ENCODE assay signal across 27 mouse cellular contexts in genomic region chr12:8657629-8658366, GRCm38 (mm10). TPM values are rescaled to one million over a fixed set of nuclear protein-coding genes. Genes with fewer than 3 reads are reported as not detected.
DNase-seq lines count a peak whose midpoint lies in the region; ATAC-seq and TF ChIP-seq lines count a peak whose summit lies in the region.
"Had no signal": no experiment of that assay in that cellular context is flagged by ENCODE, and none has a peak within 500 bp of the region (broad histone marks: within the 10 kb centered on the region; RNA-seq: fewer than 3 reads in every experiment).

No protein-coding gene starts in this region.

- DNase-seq in kidney, postnatal 10 days, result no peak
- peak; percentile 55 for DNase-seq in kidney, postnatal 0 days (ENCODE audit: low spot score)
- no peak for DNase-seq in kidney, postnatal 25 days
- peak; percentile 47 for DNase-seq in 416B (ENCODE audit: low read depth)
- no peak for DNase-seq in embryo, embryonic 9.5 days (ENCODE audit: extremely low spot score)
- no peak for DNase-seq in frontal cortex, postnatal 14 days (ENCODE audit: low spot score in 2 of 2)
- DNase-seq: adrenal gland, adult 8-10 months; adrenal gland, postnatal 14 days; adrenal gland, postnatal 36 days; cerebellum, adult 11-12 months; cerebellum, adult 2 months; cerebellum, adult 9-10 months; cerebellum, postnatal 10 days; cerebellum, postnatal 36 days; embryo, embryonic 11 days had no signal

- no peak overlapping the region for H3K4me2 ChIP-seq in kidney, embryonic 14.5 days (replicated peaks; ENCODE audit: low read depth, low read length)
- H3K4me2 ChIP-seq in kidney, postnatal 0 days (ENCODE audit: low read length), result no peak overlapping the region
- H3K4me2 ChIP-seq in stomach, embryonic 16.5 days (ENCODE audit: low read depth, low read length), result no peak overlapping the region
- H3K4me2 ChIP-seq: embryonic facial prominence, embryonic 12.5 days; forebrain, embryonic 13.5 days had no signal

- H3K36me3 ChIP-seq in kidney, embryonic 14.5 days (ENCODE audit: control insufficient read depth, insufficient read depth, low read length), result no peaks in the 10 kb centered on the region
- no peaks in the 10 kb centered on the region for H3K36me3 ChIP-seq in kidney, postnatal 0 days (ENCODE audit: insufficient read depth, low read length)
- H3K36me3 ChIP-seq in stomach, embryonic 16.5 days (ENCODE audit: control insufficient read depth, insufficient read depth, low read length), result no peaks in the 10 kb centered on the region
- H3K36me3 ChIP-seq: embryonic facial prominence, embryonic 10.5 days; embryonic facial prominence, embryonic 12.5 days; G1E had no signal

- H3K9me3 ChIP-seq in kidney, embryonic 14.5 days (ENCODE audit: control insufficient read depth, low read length), result no peaks in the 10 kb centered on the region
- no peaks in the 10 kb centered on the region for H3K9me3 ChIP-seq in kidney, postnatal 0 days (replicated peaks; ENCODE audit: low read length)
- H3K9me3 ChIP-seq in stomach, embryonic 16.5 days (replicated peaks; ENCODE audit: control insufficient read depth, low read length), result no peaks in the 10 kb centered on the region
- H3K9me3 ChIP-seq: embryonic facial prominence, embryonic 10.5 days; embryonic facial prominence, embryonic 12.5 days; forebrain, embryonic 13.5 days; G1E had no signal

- H3K27ac ChIP-seq in kidney, embryonic 14.5 days (ENCODE audit: low read depth, low read length), result no peak overlapping the region
- H3K27ac ChIP-seq in kidney, postnatal 0 days, result no peak overlapping the region
- H3K27ac ChIP-seq in stomach, embryonic 16.5 days (ENCODE audit: low read length), result peak overlapping the region; percentile 64; the same call in 1 of the 2 replicates
- H3K27ac ChIP-seq: embryonic facial prominence, embryonic 10.5 days; embryonic facial prominence, embryonic 12.5 days; forebrain, embryonic 13.5 days had no signal

- no peaks in the 10 kb centered on the region for H3K27me3 ChIP-seq in kidney, embryonic 14.5 days (ENCODE audit: control insufficient read depth, insufficient read depth, low read length)
- H3K27me3 ChIP-seq in kidney, postnatal 0 days (ENCODE audit: insufficient read depth, low read length), result no peaks in the 10 kb centered on the region
- H3K27me3 ChIP-seq in stomach, embryonic 16.5 days (ENCODE audit: control insufficient read depth, insufficient read depth, low read length), result no peaks in the 10 kb centered on the region
- H3K27me3 ChIP-seq: embryonic facial prominence, embryonic 12.5 days; forebrain, embryonic 13.5 days; Patski had no signal

- no peak overlapping the region for H3K4me3 ChIP-seq in kidney, embryonic 14.5 days (ENCODE audit: low read length)
- no peak overlapping the region for H3K4me3 ChIP-seq in kidney, postnatal 0 days (replicated peaks; ENCODE audit: low read depth, low read length)
- no peak overlapping the region for H3K4me3 ChIP-seq in stomach, embryonic 16.5 days (replicated peaks; ENCODE audit: low read length)
- H3K4me3 ChIP-seq: embryonic facial prominence, embryonic 10.5 days; embryonic facial prominence, embryonic 12.5 days; forebrain, embryonic 13.5 days had no signal

- 76% methylated on average over 6 of the region's 6 CpGs for WGBS in kidney, embryonic 14.5 days
- WGBS in kidney, postnatal 0 days, result 74% methylated on average over 6 of the region's 6 CpGs
- 86% methylated on average over 6 of the region's 6 CpGs for WGBS in stomach, embryonic 16.5 days

- no peak overlapping the region for H3K9ac ChIP-seq in kidney, embryonic 14.5 days (ENCODE audit: low read depth, low read length)
- H3K9ac ChIP-seq in kidney, postnatal 0 days (ENCODE audit: low read depth, low read length), result no peak overlapping the region
- no peak overlapping the region for H3K9ac ChIP-seq in stomach, embryonic 16.5 days (ENCODE audit: low read length)
- H3K9ac ChIP-seq: embryonic facial prominence, embryonic 12.5 days; forebrain, embryonic 13.5 days had no signal

- H3K4me1 ChIP-seq in kidney, embryonic 14.5 days (ENCODE audit: control insufficient read depth, insufficient read depth, low read length), result no peaks in the 10 kb centered on the region
- H3K4me1 ChIP-seq in kidney, postnatal 0 days (replicated peaks; ENCODE audit: insufficient read depth, low read length), result peaks cover 7% of the 10 kb centered on the region; the same call in 1 of the 2 replicates
- no peaks in the 10 kb centered on the region for H3K4me1 ChIP-seq in stomach, embryonic 16.5 days (ENCODE audit: control insufficient read depth, insufficient read depth, low read length)
- H3K4me1 ChIP-seq: embryonic facial prominence, embryonic 10.5 days; embryonic facial prominence, embryonic 12.5 days; forebrain, embryonic 13.5 days had no signal

- no peak for TF ChIP-seq CTCF in kidney, postnatal 0 days (IDR thresholded peaks at IDR 0.05; ENCODE audit: low read depth)

- ATAC-seq in kidney, embryonic 14.5 days (ENCODE audit: low FRiP score, low TSS enrichment), result peak; percentile 78
- peak; percentile 63; the same call in 1 of the 2 replicates for ATAC-seq in kidney, postnatal 0 days (replicated peaks; ENCODE audit: low FRiP score, low read depth)
- ATAC-seq in stomach, embryonic 16.5 days (ENCODE audit: insufficient read depth, low FRiP score), result no peak
- ATAC-seq: activated CD4-positive, CD25-positive, alpha-beta regulatory T cell, adult 4 months; forebrain, embryonic 13.5 days; forebrain, embryonic 16.5 days; Patski had no signal

RNA-seq across cellular contexts. Expression of gene Pum2, which starts 16.1 kb away (rescaled TPM):
- polyA plus RNA-seq in kidney, embryonic 14.5 days (2014; fragmentation: Nextera tagmentation; extraction: Ambion mirVana), result 62.8 and 71.9 TPM in 2 replicates
- 35.5 and 39.5 TPM in 2 replicates for polyA plus RNA-seq in kidney, postnatal 0 days (2015; fragmentation: Nextera tagmentation; extraction: Ambion mirVana)
- 43.7 and 44.5 TPM in 2 replicates for polyA plus RNA-seq in stomach, embryonic 16.5 days (2015; fragmentation: Nextera tagmentation; extraction: Ambion mirVana)

RNA-seq across cellular contexts. Expression of gene Slc7a15, which starts 58.9 kb away (rescaled TPM):
- not detected in 2 replicates for polyA plus RNA-seq in kidney, embryonic 14.5 days (2014; fragmentation: Nextera tagmentation; extraction: Ambion mirVana)
- 0.05 TPM in 1 of 2 replicates, not detected in the other for polyA plus RNA-seq in kidney, postnatal 0 days (2015; fragmentation: Nextera tagmentation; extraction: Ambion mirVana)
- not detected in 2 replicates for polyA plus RNA-seq in stomach, embryonic 16.5 days (2015; fragmentation: Nextera tagmentation; extraction: Ambion mirVana)
- polyA plus RNA-seq: activated CD4-positive, CD25-positive, alpha-beta regulatory T cell, adult 4 months; C2C12; embryonic facial prominence, embryonic 10.5 days; embryonic facial prominence, embryonic 12.5 days; embryonic facial prominence, embryonic 14.5 days; forebrain, embryonic 11.5 days; forebrain, embryonic 13.5 days; forebrain, embryonic 16.5 days; G1E had no signal

Comparison
In these comparisons a context has a peak if more than half of its experiments do, and no peak if none do; other contexts are left out.
1. DNase-seq: peak in kidney, postnatal 0 days (single experiment) and 416B (single experiment); none in kidney, postnatal 10 days (single experiment), kidney, postnatal 25 days (0 of 2), embryo, embryonic 9.5 days (single experiment) and frontal cortex, postnatal 14 days (0 of 2).